Mouse (Mus musculus): ENCODE measurements around the gene Kdm5b.
A peak's percentile ranks its signal among the peaks of the same experiment; 100 is the strongest.
"Not testable (repeated sequence)": the region's sequence is repeated elsewhere in the genome, so short reads cannot be mapped to it uniquely, and the experiment has no call there.

Gene Kdm5b

DNA sequence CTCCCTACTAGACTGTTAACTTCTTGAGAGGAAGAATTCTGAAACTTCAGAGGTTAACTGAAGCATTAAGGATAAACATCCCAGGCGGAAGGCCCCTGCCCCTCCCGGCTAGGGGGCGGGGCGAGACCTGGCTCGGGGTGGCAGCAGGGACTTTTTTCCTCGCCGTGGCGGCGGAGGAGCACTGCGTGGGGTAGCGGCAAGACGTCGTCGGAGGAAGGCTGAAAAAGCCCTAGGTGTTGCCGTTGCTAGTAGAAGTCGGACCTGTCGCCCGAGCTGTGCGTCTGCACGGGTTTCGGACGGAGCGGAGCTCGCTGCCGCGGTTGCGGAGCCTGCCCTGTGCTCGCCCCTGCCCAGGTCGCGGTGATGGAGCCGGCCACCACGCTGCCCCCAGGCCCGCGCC lies at the start of gene Kdm5b:
Kdm5b (plus strand) TSS at position 196 of the 400 bp plus-strand sequence.
- peak; percentile 83 for DNase-seq (ENCODE audit: inconsistent ontology term)

DNA sequence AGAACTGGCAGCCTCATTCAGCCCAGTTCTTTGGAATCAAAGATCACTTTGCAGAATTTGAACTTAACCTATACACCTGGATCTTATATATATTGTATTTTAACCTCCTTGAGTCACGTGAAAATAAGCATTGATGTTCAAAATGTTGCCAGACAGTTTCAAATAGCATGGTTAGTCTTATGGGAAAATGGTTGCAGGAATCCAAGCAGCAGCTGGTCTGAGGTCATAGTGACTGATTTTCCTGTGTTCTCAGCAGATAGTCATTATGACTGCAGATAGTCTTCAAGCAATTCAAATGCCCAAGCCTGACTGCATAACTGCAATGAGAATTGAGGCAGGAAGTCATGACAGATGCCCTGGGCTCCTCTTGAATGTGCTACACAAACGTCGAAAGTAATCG lies 47.8 kb upstream of the Kdm5b start:
- no peak for DNase-seq (ENCODE audit: inconsistent ontology term)

GRCm38 (mm10) chr1:134512584-134512983 lies 47.4 kb upstream of the Kdm5b start:
- DNase-seq (ENCODE audit: inconsistent ontology term): no peak

DNA sequence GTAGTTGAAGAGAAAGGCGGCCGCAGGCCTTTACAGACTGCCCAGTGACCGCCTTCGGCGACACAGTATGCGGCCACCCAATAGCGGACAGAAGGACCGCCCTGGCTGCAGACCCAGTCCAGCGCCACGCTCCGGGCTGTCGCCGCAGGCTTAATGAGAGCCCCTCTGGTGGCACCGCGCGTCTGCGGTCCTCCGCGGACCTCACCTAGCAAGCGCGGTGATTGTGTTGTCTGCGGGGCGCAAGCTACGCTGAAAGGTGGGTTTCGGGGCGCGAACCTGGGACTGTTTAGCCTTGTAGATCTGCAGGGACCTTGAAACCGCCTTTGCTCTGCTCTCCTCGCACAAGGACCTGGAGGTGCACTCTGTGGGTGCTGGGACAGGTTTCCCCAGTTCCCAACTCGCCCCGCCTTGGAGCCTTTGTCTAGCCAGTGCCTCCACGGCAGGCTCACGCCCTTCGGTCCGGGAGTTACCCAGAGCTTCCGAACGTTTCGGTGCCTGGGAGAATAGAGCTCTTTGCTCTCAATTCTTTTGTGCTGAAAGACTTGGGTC lies 46.6 kb upstream of the Kdm5b start:
- DNase-seq (ENCODE audit: inconsistent ontology term): peak; percentile 56

- peak; percentile 40 for DNase-seq (ENCODE audit: inconsistent ontology term)
These were observed 45.9 kb upstream of the Kdm5b start for GRCm38 (mm10) chr1:134513876-134514590.

GRCm38 (mm10) chr1:134515891-134516290 lies 44.1 kb upstream of the Kdm5b start:
- DNase-seq (ENCODE audit: inconsistent ontology term): peak; percentile 5

DNA sequence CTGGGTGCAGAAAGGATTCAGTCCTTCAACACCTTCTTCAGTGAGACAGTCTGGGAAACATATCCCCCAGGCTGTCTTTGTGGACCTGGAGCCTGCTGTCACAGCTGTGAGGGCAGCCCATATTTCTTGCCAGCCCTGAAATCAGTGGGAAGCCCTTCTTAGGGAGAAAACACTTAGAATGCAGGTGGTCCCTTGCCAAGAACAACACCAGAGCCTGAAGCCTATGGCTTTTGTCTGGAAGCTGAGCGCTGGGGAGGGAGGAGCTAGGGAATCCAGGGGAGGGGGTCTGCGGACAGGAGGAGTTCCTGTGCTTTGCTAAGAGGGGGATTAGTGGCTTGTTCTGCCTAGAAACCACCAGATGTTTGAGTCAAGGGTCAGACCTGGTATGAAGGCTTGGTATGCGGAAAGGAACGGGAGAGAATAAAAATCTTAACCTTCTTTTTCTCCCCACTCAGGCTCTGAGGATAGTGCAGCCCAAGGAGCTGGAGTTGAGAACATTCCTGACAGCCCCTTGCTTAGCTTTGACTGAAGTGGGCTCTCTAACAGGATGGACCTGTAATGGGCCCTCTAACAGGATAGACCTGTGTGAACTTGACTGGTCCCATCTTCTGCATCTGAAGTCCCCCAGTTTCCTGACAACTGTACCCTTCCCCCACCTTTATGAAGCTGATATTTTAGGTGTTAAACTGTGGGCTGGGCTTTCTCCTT lies 43.3 kb upstream of the Kdm5b start:
- DNase-seq (ENCODE audit: inconsistent ontology term): peak; percentile 15

GRCm38 (mm10) chr1:134517841-134518240 lies 42.1 kb upstream of the Kdm5b start:
- not testable (repeated sequence) for DNase-seq (ENCODE audit: inconsistent ontology term)

DNA sequence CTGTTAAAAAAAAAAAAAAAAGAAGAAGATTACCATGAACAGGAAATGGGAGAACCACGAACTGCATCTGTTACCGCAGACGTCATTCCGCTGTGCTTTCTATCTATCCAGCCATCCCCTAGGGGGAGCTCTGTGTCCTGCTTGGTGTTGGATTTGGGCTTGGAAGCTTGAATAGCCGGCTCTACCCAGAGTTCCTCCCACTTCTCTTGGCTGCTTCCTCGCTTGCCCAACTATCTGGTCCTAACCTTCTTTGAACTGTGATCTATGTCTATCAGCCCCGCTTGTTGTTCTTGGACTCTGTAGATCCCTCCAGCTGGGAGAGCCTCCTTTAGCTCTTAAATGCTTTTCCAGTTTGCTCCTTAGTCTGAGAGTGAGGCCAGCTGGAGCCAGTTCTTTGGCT lies 41.3 kb upstream of the Kdm5b start:
- DNase-seq (ENCODE audit: inconsistent ontology term): peak; percentile 74

- DNase-seq (ENCODE audit: inconsistent ontology term): not testable (repeated sequence)
These were observed 40.8 kb upstream of the Kdm5b start for GRCm38 (mm10) chr1:134519201-134519600.

- no peak for DNase-seq (ENCODE audit: inconsistent ontology term)
These were observed 39.8 kb upstream of the Kdm5b start for GRCm38 (mm10) chr1:134520001-134520721.

- no peak for DNase-seq (ENCODE audit: inconsistent ontology term)
These were observed 38.8 kb upstream of the Kdm5b start for GRCm38 (mm10) chr1:134521163-134521562.

GRCm38 (mm10) chr1:134522325-134522724 lies 37.6 kb upstream of the Kdm5b start:
- DNase-seq (ENCODE audit: inconsistent ontology term): no peak

DNA sequence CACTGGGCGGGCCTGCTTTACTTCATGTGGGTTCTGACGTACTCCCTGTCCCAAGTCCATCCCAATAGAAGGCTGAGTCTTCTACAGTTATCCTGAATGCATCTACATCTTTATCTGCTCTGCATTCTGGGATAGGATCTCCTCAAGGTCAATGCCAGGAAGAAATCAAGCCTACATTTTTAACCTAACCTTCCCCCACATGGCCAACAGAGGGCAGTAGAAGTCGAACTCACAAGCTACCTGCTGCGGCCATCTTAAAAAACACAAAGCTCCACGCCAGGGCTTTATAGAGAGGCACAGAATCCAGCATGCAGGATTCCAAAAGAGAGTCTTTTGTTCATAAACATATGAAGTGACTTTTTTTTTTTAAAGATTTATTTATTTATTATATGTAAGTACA lies 35.5 kb upstream of the Kdm5b start:
- no peak for DNase-seq (ENCODE audit: inconsistent ontology term)

DNA sequence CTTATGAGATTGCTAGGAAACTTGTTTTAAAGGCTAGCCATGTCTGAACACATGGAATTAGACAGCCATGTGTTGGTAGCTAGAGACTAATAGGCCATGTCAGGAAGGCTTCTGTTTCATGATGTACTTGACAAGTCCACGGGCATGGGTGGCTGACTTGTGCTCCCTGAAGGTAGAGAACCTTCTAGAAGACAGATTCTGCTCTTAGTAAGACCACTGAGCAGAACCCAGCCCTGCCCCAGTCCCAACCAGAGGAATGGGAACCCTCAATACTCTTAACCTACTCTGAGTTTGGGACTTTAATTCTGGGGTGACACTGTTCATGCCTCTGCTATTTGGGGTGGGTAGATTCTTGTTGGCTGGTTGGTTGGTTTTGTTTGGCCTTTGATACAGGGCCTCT lies 35.0 kb upstream of the Kdm5b start:
- no peak for DNase-seq (ENCODE audit: inconsistent ontology term)

- DNase-seq (ENCODE audit: inconsistent ontology term): no peak
These were observed 33.2 kb upstream of the Kdm5b start for GRCm38 (mm10) chr1:134526752-134527151.

- DNase-seq (ENCODE audit: inconsistent ontology term): no peak
These were observed 29.4 kb upstream of the Kdm5b start for GRCm38 (mm10) chr1:134530618-134531017.

- DNase-seq (ENCODE audit: inconsistent ontology term): not testable (repeated sequence)
These were observed 26.3 kb upstream of the Kdm5b start for GRCm38 (mm10) chr1:134533710-134534109.

DNA sequence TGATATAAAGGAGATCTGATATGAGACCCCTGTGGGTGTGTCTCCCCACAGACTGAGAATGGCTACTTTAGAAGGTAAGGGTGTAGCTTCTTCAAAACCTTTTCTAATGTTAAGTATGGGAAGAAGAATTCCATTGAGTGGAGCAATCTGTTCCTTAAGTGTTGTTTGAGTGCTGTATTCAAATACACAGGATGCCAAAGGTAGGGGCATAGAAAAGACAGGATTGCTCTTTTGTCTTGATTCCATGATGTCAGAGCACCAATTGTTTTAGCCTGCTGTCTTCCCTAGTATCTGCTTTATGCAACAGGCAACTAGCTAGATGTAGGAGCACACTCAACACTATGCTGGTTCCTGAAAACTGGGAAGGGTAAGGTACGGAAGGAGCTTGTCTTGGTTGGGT lies 24.9 kb upstream of the Kdm5b start:
- no peak for DNase-seq (ENCODE audit: inconsistent ontology term)

- DNase-seq (ENCODE audit: inconsistent ontology term): no peak
These were observed 24.5 kb upstream of the Kdm5b start for GRCm38 (mm10) chr1:134535513-134535912.

DNA sequence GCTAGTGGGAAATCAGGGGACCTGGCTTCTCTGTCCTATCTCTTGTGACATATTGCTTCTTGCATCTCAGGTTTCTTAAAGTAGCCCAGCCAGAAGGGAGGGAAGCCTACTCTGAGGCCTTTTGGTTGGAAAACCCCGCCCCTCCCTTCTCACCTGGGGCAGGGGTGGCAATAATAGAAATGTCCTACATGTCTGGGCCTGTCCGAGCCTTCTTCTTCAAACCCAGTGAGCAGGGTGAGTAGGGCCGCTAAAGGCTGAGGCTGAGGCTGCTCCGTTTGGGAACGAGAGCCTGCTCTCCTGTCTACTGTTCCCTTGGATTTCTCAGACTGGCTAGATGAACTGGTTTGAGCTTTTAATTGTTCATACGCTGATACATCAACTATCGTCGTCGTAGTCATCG lies 19.4 kb upstream of the Kdm5b start:
- no peak for DNase-seq (ENCODE audit: inconsistent ontology term)

DNA sequence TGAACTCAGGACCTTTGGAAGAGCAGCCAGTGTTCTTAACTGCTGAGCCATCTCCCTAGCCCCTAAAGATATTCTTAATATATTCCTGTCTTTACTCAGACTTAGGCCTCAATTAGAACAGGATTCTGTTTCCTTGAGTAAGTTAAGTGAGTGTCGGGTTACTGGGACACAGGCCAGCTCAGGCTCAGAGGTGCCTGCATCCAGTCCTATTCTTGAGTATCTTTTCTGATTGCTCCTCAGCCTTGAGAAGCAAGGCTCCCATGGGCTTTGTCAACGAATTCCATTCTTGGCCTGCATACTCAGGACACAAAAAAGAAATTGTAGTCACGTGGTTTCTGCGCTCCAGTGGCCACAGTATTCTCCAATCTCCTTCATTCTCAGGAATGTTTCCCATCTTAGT lies 11.7 kb upstream of the Kdm5b start:
- DNase-seq (ENCODE audit: inconsistent ontology term): peak; percentile 15

Data from Muller cell, postnatal 12 days (primary cell).